ENCODE assay signal across 8 mouse cellular contexts in the genomic region with DNA sequence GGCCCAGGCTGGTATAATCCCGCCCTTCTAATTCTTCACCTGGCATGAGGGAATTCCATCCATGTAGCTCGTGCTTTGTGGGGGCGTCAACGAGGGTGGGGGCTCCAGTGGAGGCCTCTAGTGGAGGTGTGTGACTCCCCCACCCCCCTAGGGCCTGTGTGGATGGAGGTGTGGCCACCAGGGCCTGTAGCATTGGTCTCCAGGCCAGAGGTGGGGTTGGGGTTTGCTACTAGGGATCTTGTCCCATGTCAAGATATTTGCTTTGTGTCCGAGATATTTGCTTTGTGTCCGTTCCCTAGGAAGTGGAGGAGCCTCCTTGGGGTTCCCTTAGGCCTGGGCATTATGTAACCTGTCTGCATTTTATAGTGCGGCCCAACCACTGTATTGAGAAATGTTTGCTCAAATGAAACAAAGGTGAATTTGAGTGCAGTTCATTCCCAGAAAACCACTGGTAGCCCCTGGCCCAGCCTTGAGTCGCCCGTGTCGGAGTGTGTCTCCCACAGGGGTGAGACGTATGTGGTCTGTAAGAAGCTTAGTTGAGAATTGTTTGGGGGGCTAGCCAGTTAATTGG. TPM values are rescaled to one million over a fixed set of nuclear protein-coding genes. Genes with fewer than 3 reads are reported as not detected.
DNase-seq lines count a peak whose midpoint lies in the region; ATAC-seq and TF ChIP-seq lines count a peak whose summit lies in the region.

No protein-coding gene starts in this region.

- TF ChIP-seq POLR2A in cerebellum, adult 2 months (IDR thresholded peaks at IDR 0.05; ENCODE audit: borderline replicate concordance, insufficient read depth, low read length): no peak

- no peaks in the 10 kb centered on the region for H3K9me3 ChIP-seq in erythroblast, embryonic 14.5 days (ENCODE audit: control insufficient read depth, low read length)
- H3K9me3 ChIP-seq in hindbrain, embryonic 16.5 days (ENCODE audit: control insufficient read depth, low read length): no peaks in the 10 kb centered on the region
- no peaks in the 10 kb centered on the region for H3K9me3 ChIP-seq in liver, embryonic 11.5 days (ENCODE audit: control insufficient read depth, low read length)
- no peaks in the 10 kb centered on the region for H3K9me3 ChIP-seq in neural tube, embryonic 13.5 days

- WGBS in hindbrain, embryonic 16.5 days: 35% methylated on average over 11 of the region's 11 CpGs
- 62% methylated on average over 11 of the region's 11 CpGs for WGBS in liver, embryonic 11.5 days
- 33% methylated on average over 11 of the region's 11 CpGs for WGBS in neural tube, embryonic 13.5 days
- 85% methylated on average over 11 of the region's 11 CpGs for WGBS in cerebellum, adult 2 months

- no peaks in the 10 kb centered on the region for H3K27me3 ChIP-seq in erythroblast, embryonic 14.5 days (ENCODE audit: control insufficient read depth)
- no peaks in the 10 kb centered on the region for H3K27me3 ChIP-seq in hindbrain, embryonic 16.5 days (replicated peaks; ENCODE audit: control insufficient read depth, insufficient read depth, low read length)
- no peaks in the 10 kb centered on the region for H3K27me3 ChIP-seq in liver, embryonic 11.5 days (replicated peaks; ENCODE audit: control insufficient read depth, insufficient read depth, low read length)
- no peaks in the 10 kb centered on the region for H3K27me3 ChIP-seq in neural tube, embryonic 13.5 days
- H3K27me3 ChIP-seq in cerebellum, adult 2 months (ENCODE audit: control insufficient read depth, insufficient read depth, low read length): no peaks in the 10 kb centered on the region

- H3K4me3 ChIP-seq in erythroblast, embryonic 14.5 days (replicated peaks): peak overlapping the region; percentile 91
- H3K4me3 ChIP-seq in hindbrain, embryonic 16.5 days (ENCODE audit: low read length): peak overlapping the region; percentile 64
- peak overlapping the region; percentile 99 for H3K4me3 ChIP-seq in liver, embryonic 11.5 days (ENCODE audit: low read depth, low read length)
- H3K4me3 ChIP-seq in neural tube, embryonic 13.5 days: peak overlapping the region; percentile 89
- H3K4me3 ChIP-seq in cerebellum, adult 2 months (replicated peaks; ENCODE audit: insufficient read depth, low read depth, low read length): no peak overlapping the region

- peak; percentile 57 for DNase-seq in Muller cell, postnatal 12 days (ENCODE audit: inconsistent ontology term)
- no peak for DNase-seq in liver, embryonic 11.5 days (ENCODE audit: low spot score)
- DNase-seq in cerebellum, adult 2 months: no peak
- no peak for DNase-seq in thymus, postnatal 0 days (ENCODE audit: low spot score)

- H3K27ac ChIP-seq in hindbrain, embryonic 16.5 days (ENCODE audit: low read depth, low read length): peak overlapping the region; percentile 94
- H3K27ac ChIP-seq in liver, embryonic 11.5 days (ENCODE audit: low read depth, low read length): 0 out of 2 replicates have a peak overlapping the region, but pooled peaks have one; percentile 34
- H3K27ac ChIP-seq in neural tube, embryonic 13.5 days (replicated peaks): peak overlapping the region; percentile 97
- H3K27ac ChIP-seq in cerebellum, adult 2 months (ENCODE audit: insufficient read depth, low read length): no peak overlapping the region

- TF ChIP-seq CTCF in cerebellum, adult 2 months (IDR thresholded peaks at IDR 0.05; ENCODE audit: borderline replicate concordance, insufficient read depth, low read depth, low read length): no peak

- peaks cover 77% of the 10 kb centered on the region for H3K4me1 ChIP-seq in erythroblast, embryonic 14.5 days (ENCODE audit: control insufficient read depth)
- peaks cover 32% of the 10 kb centered on the region for H3K4me1 ChIP-seq in hindbrain, embryonic 16.5 days (ENCODE audit: control insufficient read depth, insufficient read depth, low read depth, low read length)
- H3K4me1 ChIP-seq in liver, embryonic 11.5 days (replicated peaks; ENCODE audit: control insufficient read depth, insufficient read depth, low read length): peaks cover 62% of the 10 kb centered on the region
- H3K4me1 ChIP-seq in neural tube, embryonic 13.5 days (replicated peaks): peaks cover 60% of the 10 kb centered on the region
- peaks cover 12% of the 10 kb centered on the region for H3K4me1 ChIP-seq in cerebellum, adult 2 months (ENCODE audit: control insufficient read depth, insufficient read depth, low read length)

- H3K36me3 ChIP-seq in erythroblast, embryonic 14.5 days (ENCODE audit: control insufficient read depth): peaks cover 35% of the 10 kb centered on the region
- no peaks in the 10 kb centered on the region for H3K36me3 ChIP-seq in hindbrain, embryonic 16.5 days (ENCODE audit: control insufficient read depth, insufficient read depth, low read length)
- no peaks in the 10 kb centered on the region for H3K36me3 ChIP-seq in liver, embryonic 11.5 days (ENCODE audit: control insufficient read depth, insufficient read depth, low read length)
- no peaks in the 10 kb centered on the region for H3K36me3 ChIP-seq in neural tube, embryonic 13.5 days

- peak overlapping the region; percentile 98 for H3K9ac ChIP-seq in hindbrain, embryonic 16.5 days (ENCODE audit: low read depth, low read length)
- peak overlapping the region; percentile 97 for H3K9ac ChIP-seq in liver, embryonic 11.5 days (ENCODE audit: low read depth, low read length)
- H3K9ac ChIP-seq in neural tube, embryonic 13.5 days: peak overlapping the region; percentile 98

- peak overlapping the region; percentile 89 for H3K4me2 ChIP-seq in hindbrain, embryonic 16.5 days (ENCODE audit: low read length)
- H3K4me2 ChIP-seq in liver, embryonic 11.5 days: peak overlapping the region; percentile 80
- peak overlapping the region; percentile 89 for H3K4me2 ChIP-seq in neural tube, embryonic 13.5 days

- no peak for ATAC-seq in erythroblast, adult 5-6 weeks (replicated peaks; ENCODE audit: low FRiP score, poor library complexity, severe bottlenecking)
- no peak for ATAC-seq in hindbrain, embryonic 16.5 days
- no peak for ATAC-seq in liver, embryonic 11.5 days (replicated peaks; ENCODE audit: low FRiP score)
- no peak for ATAC-seq in neural tube, embryonic 13.5 days (ENCODE audit: low read depth)

RNA-seq across cellular contexts. Expression of gene Cmip, which starts 2.7 kb away (rescaled TPM):
- polyA plus RNA-seq in erythroblast, embryonic 14.5 days (2012): 8.2 and 8.6 TPM in 2 replicates
- 25.1 and 34.8 TPM in 2 replicates for total RNA-seq in erythroblast, adult 5-6 weeks (2015; ENCODE audit: low replicate concordance)
- total RNA-seq in erythroblast, adult 5-6 weeks (2017; ENCODE audit: low replicate concordance): 23.0 and 28.3 TPM in 2 replicates
- 136 and 143 TPM in 2 replicates for polyA plus RNA-seq in hindbrain, embryonic 16.5 days (2015; fragmentation: Nextera tagmentation; extraction: Ambion mirVana)
- polyA plus RNA-seq in liver, embryonic 11.5 days (2014; fragmentation: Nextera tagmentation; extraction: Ambion mirVana): 14.3 and 17.1 TPM in 2 replicates
- polyA plus RNA-seq in neural tube, embryonic 13.5 days (2015; fragmentation: Nextera tagmentation; extraction: Ambion mirVana): 106 and 115 TPM in 2 replicates
- 64.7 and 64.9 TPM in 2 replicates for polyA plus RNA-seq in cerebellum, adult 2 months (2012; rRNA removed)
- 31.9 and 39.9 TPM in 2 replicates for polyA plus RNA-seq in thymus, postnatal 0 days (2015; fragmentation: Nextera tagmentation; extraction: Ambion mirVana)
